9 mouse cellular contexts compared by ENCODE assay signal in genomic region chr4:57320606-57321327, GRCm38 (mm10). TPM values are rescaled to one million over a fixed set of nuclear protein-coding genes. Genes with fewer than 3 reads are reported as not detected.
DNase-seq lines count a peak whose midpoint lies in the region; ATAC-seq and TF ChIP-seq lines count a peak whose summit lies in the region.
"Had no signal": no experiment of that assay in that cellular context is flagged by ENCODE, and none has a peak within 500 bp of the region (broad histone marks: within the 10 kb centered on the region; RNA-seq: fewer than 3 reads in every experiment).

No protein-coding gene starts in this region.

- no peak overlapping the region for H3K27ac ChIP-seq in heart, embryonic 11.5 days (ENCODE audit: low read depth, low read length)
- no peak overlapping the region for H3K27ac ChIP-seq in ES-Bruce4 (ENCODE audit: insufficient read depth, low read length)
- H3K27ac ChIP-seq in hindbrain, embryonic 11.5 days (ENCODE audit: low read depth, low read length), result no peak overlapping the region
- H3K27ac ChIP-seq in limb, embryonic 10.5 days, result no peak overlapping the region
- H3K27ac ChIP-seq: limb, embryonic 12.5 days had no signal

- WGBS in heart, embryonic 11.5 days (ENCODE audit: insufficient replicate concordance), result 36% methylated on average over 23 of the region's 23 CpGs
- WGBS in hindbrain, embryonic 11.5 days, result 42% methylated on average over 23 of the region's 23 CpGs
- 44% methylated on average over 23 of the region's 23 CpGs for WGBS in limb, embryonic 10.5 days

- ATAC-seq in heart, embryonic 11.5 days (replicated peaks; ENCODE audit: insufficient number of reproducible peaks, low FRiP score, low TSS enrichment), result no peak
- ATAC-seq in hindbrain, embryonic 11.5 days (ENCODE audit: low FRiP score), result no peak

- H3K27me3 ChIP-seq in heart, embryonic 11.5 days (ENCODE audit: control insufficient read depth, insufficient read depth, low read length), result no peaks in the 10 kb centered on the region
- H3K27me3 ChIP-seq in ES-Bruce4 (ENCODE audit: control insufficient read depth, insufficient read depth, low read length, poor library complexity, severe bottlenecking), result no peaks in the 10 kb centered on the region
- no peaks in the 10 kb centered on the region for H3K27me3 ChIP-seq in hindbrain, embryonic 11.5 days (ENCODE audit: control insufficient read depth, insufficient read depth, low read length)
- peaks cover 4% of the 10 kb centered on the region; the same call in 1 of the 2 replicates for H3K27me3 ChIP-seq in limb, embryonic 10.5 days (ENCODE audit: low read depth, poor library complexity, severe bottlenecking)

- 0 out of 2 replicates have a peak, but pooled peaks cover 3% of the 10 kb centered on the region for H3K4me1 ChIP-seq in heart, embryonic 11.5 days (ENCODE audit: control insufficient read depth, insufficient read depth, low read length)
- no peaks in the 10 kb centered on the region for H3K4me1 ChIP-seq in ES-Bruce4 (ENCODE audit: control insufficient read depth, insufficient read depth, low read length)
- no peaks in the 10 kb centered on the region for H3K4me1 ChIP-seq in hindbrain, embryonic 11.5 days (replicated peaks; ENCODE audit: control insufficient read depth, insufficient read depth, low read length)
- H3K4me1 ChIP-seq in limb, embryonic 10.5 days, result no peaks in the 10 kb centered on the region
- H3K4me1 ChIP-seq: limb, embryonic 12.5 days had no signal

- TF ChIP-seq CTCF in ES-Bruce4 (IDR thresholded peaks at IDR 0.05; ENCODE audit: low read depth, low read length), result peak; percentile 64

- no peak overlapping the region for H3K4me2 ChIP-seq in heart, embryonic 11.5 days
- H3K4me2 ChIP-seq in hindbrain, embryonic 11.5 days (replicated peaks; ENCODE audit: low read depth, low read length), result no peak overlapping the region
- H3K4me2 ChIP-seq: limb, embryonic 12.5 days had no signal

- no peaks in the 10 kb centered on the region for H3K36me3 ChIP-seq in heart, embryonic 11.5 days (ENCODE audit: control insufficient read depth, insufficient read depth, low read length)
- H3K36me3 ChIP-seq in ES-Bruce4 (ENCODE audit: control insufficient read depth, insufficient read depth, low read length, poor library complexity, severe bottlenecking), result no peaks in the 10 kb centered on the region
- no peaks in the 10 kb centered on the region for H3K36me3 ChIP-seq in hindbrain, embryonic 11.5 days (ENCODE audit: control insufficient read depth, insufficient read depth, low read length)
- no peaks in the 10 kb centered on the region for H3K36me3 ChIP-seq in limb, embryonic 10.5 days
- H3K36me3 ChIP-seq: limb, embryonic 12.5 days had no signal

- H3K9me3 ChIP-seq in heart, embryonic 11.5 days (replicated peaks; ENCODE audit: control insufficient read depth, low read length), result no peaks in the 10 kb centered on the region
- H3K9me3 ChIP-seq in ES-Bruce4 (replicated peaks; ENCODE audit: control insufficient read depth, insufficient read depth, low read length, poor library complexity, severe bottlenecking), result no peaks in the 10 kb centered on the region
- no peaks in the 10 kb centered on the region for H3K9me3 ChIP-seq in hindbrain, embryonic 11.5 days (ENCODE audit: control insufficient read depth, low read length)
- no peaks in the 10 kb centered on the region for H3K9me3 ChIP-seq in limb, embryonic 10.5 days (replicated peaks)
- H3K9me3 ChIP-seq: limb, embryonic 12.5 days had no signal

- no peak overlapping the region for H3K9ac ChIP-seq in heart, embryonic 11.5 days (ENCODE audit: low read depth, low read length)
- H3K9ac ChIP-seq in ES-Bruce4 (ENCODE audit: low read depth, poor library complexity, severe bottlenecking), result no peak overlapping the region
- H3K9ac ChIP-seq in hindbrain, embryonic 11.5 days (ENCODE audit: low read depth, low read length), result no peak overlapping the region
- H3K9ac ChIP-seq: limb, embryonic 12.5 days had no signal

- peak; percentile 91 for DNase-seq in heart, adult 11 months
- DNase-seq in embryo, embryonic 10.5 days (ENCODE audit: low spot score), result peak; percentile 74
- DNase-seq in hindbrain, embryonic 11.5 days (ENCODE audit: low spot score), result peak; percentile 56
- DNase-seq in limb, embryonic 10.5 days (ENCODE audit: low spot score), result peak; percentile 50
- peak; percentile 46 for DNase-seq in right cerebral cortex, postnatal 14 days
- no peak for DNase-seq in urinary bladder, postnatal 25 days (ENCODE audit: low spot score)

- no peak for TF ChIP-seq EP300 in ES-Bruce4 (IDR thresholded peaks at IDR 0.05; ENCODE audit: insufficient read depth, low read depth, low read length)

- no peak for TF ChIP-seq POLR2A in ES-Bruce4 (IDR thresholded peaks at IDR 0.05; ENCODE audit: insufficient read depth, low read length)

- H3K4me3 ChIP-seq in heart, embryonic 11.5 days (ENCODE audit: low read depth, low read length), result no peak overlapping the region
- H3K4me3 ChIP-seq in ES-Bruce4 (ENCODE audit: low read depth, low read length), result no peak overlapping the region
- no peak overlapping the region for H3K4me3 ChIP-seq in hindbrain, embryonic 11.5 days (ENCODE audit: low read depth, low read length)
- no peak overlapping the region for H3K4me3 ChIP-seq in limb, embryonic 10.5 days
- H3K4me3 ChIP-seq: limb, embryonic 12.5 days had no signal

RNA-seq across cellular contexts. Expression of gene Ptpn3, which starts 19.1 kb away (rescaled TPM):
- polyA plus RNA-seq in heart, embryonic 11.5 days (2014; fragmentation: Nextera tagmentation; extraction: Ambion mirVana), result 1.6 and 1.7 TPM in 2 replicates
- polyA plus RNA-seq in ES-Bruce4 (2011; ENCODE audit: insufficient read depth, insufficient read length, low read depth, missing spikeins), result 30.6 and 34.8 TPM in 2 replicates
- 1.9 and 3.4 TPM in 2 replicates for polyA plus RNA-seq in hindbrain, embryonic 11.5 days (2014; fragmentation: Nextera tagmentation; extraction: Ambion mirVana)
- 1.0 and 1.4 TPM in 2 replicates for polyA plus RNA-seq in limb, embryonic 10.5 days (2016; fragmentation: Nextera tagmentation; extraction: Ambion mirVana)
